Mouse (Mus musculus) MEL (cell line): ENCODE measurements at regions not wholly inside any gene's neighbourhood (a gene's known extent, or its start where the extent isn't known, plus 50 kb on each side); places are given as distances from the start of the nearest gene placed in this dataset.

Experiments
- DNase-seq: peaks from one replicate; pipeline ENCODE4 v3.0.0; 2011; ENCODE audit warnings: low read depth, low spot score
- H3K27ac ChIP-seq: 2 replicates; pipeline ENCODE4 v1.5.1; 2012; ENCODE audit warnings: low read depth, mild to moderate bottlenecking, control low read depth, low read length, moderate library complexity; ENCODE audit not compliant: control insufficient read depth
- H3K27me3 ChIP-seq, 2 experiments: fragments of 150-350 bp in 1 of 2; sonication (generic) in 1 of 2; 2 replicates each; pipeline ENCODE4 v1.6.1; 2012; ENCODE audit warnings: low read length in 2 of 2, mild to moderate bottlenecking in 2 of 2, improper control_type of control experiment in 1 of 2, moderate library complexity in 1 of 2; ENCODE audit not compliant: insufficient read depth in 2 of 2, control insufficient read depth in 1 of 2
- H3K36me3 ChIP-seq, 2 experiments: 2 replicates each; pipeline ENCODE4 v1.6.1; 2012 to 2014; ENCODE audit warnings: low read length in 2 of 2, improper control_type of control experiment in 1 of 2, inconsistent platforms in 1 of 2, mild to moderate bottlenecking in 1 of 2; ENCODE audit not compliant: insufficient read depth in 2 of 2, control insufficient read depth in 1 of 2
- H3K4me1 ChIP-seq, 2 experiments: fragments of 150-350 bp in 1 of 2; sonication (generic) in 1 of 2; 2 replicates each; pipeline ENCODE4 v1.6.1; 2012; ENCODE audit warnings: low read length in 2 of 2, improper control_type of control experiment in 1 of 2, mild to moderate bottlenecking in 1 of 2; ENCODE audit not compliant: insufficient read depth in 2 of 2, control insufficient read depth in 1 of 2
- H3K4me3 ChIP-seq, 2 experiments: fragments of 150-350 bp in 1 of 2; sonication (generic) in 1 of 2; 2 replicates each; pipeline ENCODE4 v1.5.1; 2012; ENCODE audit warnings: low read depth in 2 of 2, low read length in 2 of 2, mild to moderate bottlenecking in 2 of 2, moderate library complexity in 2 of 2, control low read depth in 1 of 2, improper control_type of control experiment in 1 of 2; ENCODE audit not compliant: control insufficient read depth in 1 of 2, insufficient read depth in 1 of 2
- H3K79me2 ChIP-seq: 2 replicates; pipeline ENCODE4 v1.6.1; 2012; ENCODE audit warnings: mild to moderate bottlenecking, low read length, moderate library complexity; ENCODE audit not compliant: control insufficient read depth, poor library complexity, insufficient read depth
- H3K9ac ChIP-seq: 2 replicates; pipeline ENCODE4 v1.6.1; 2012; ENCODE audit warnings: low read depth, mild to moderate bottlenecking, control low read depth, low read length, moderate library complexity; ENCODE audit not compliant: control insufficient read depth, poor library complexity, severe bottlenecking
- H3K9me3 ChIP-seq: fragments of 150-350 bp; sonication (generic); replicated peaks from 2 replicates; pipeline ENCODE4 v1.6.1; 2012; ENCODE audit warnings: mild to moderate bottlenecking, low read length, improper control_type of control experiment, moderate library complexity; ENCODE audit not compliant: insufficient read depth
- BHLHE40 ChIP-seq: IDR thresholded peaks from 2 replicates; pipeline ENCODE4 v1.6.1; 2012; ENCODE audit warnings: low read depth, mild to moderate bottlenecking, inconsistent platforms, low read length, improper control_type of control experiment, borderline replicate concordance
- CHD1 ChIP-seq: IDR thresholded peaks from 2 replicates; pipeline ENCODE4 v1.6.1; 2012; ENCODE audit warnings: low read depth, mild to moderate bottlenecking, inconsistent platforms, low read length, improper control_type of control experiment
- CTCF ChIP-seq, 3 experiments: IDR thresholded peaks in 2 of 3; conservative IDR thresholded peaks in 1 of 3; 2 replicates each; pipeline ENCODE4 v1.5.1; 2011 to 2012; ENCODE audit warnings: low read length in 3 of 3, low read depth in 2 of 3, mild to moderate bottlenecking in 2 of 3, improper control_type of control experiment in 1 of 3, inconsistent platforms in 1 of 3, mixed read lengths in 1 of 3, moderate library complexity in 1 of 3; ENCODE audit not compliant: control insufficient read depth in 1 of 3, insufficient read depth in 1 of 3, poor library complexity in 1 of 3, severe bottlenecking in 1 of 3
- ELF1 ChIP-seq: IDR thresholded peaks from 2 replicates; pipeline ENCODE4 v1.6.1; 2014; ENCODE audit warnings: low read depth, mild to moderate bottlenecking, inconsistent platforms, low read length, improper control_type of control experiment, moderate library complexity
- GABPA ChIP-seq: IDR thresholded peaks from 2 replicates; pipeline ENCODE4 v1.6.1; 2012; ENCODE audit warnings: low read depth, mild to moderate bottlenecking, inconsistent platforms, low read length, improper control_type of control experiment, moderate library complexity
- GATA1 ChIP-seq: IDR thresholded peaks from 2 replicates; pipeline ENCODE4 v1.6.1; 2011; ENCODE audit warnings: low read depth, low read length, improper control_type of control experiment
- KAT2A ChIP-seq: conservative IDR thresholded peaks from 2 replicates; pipeline ENCODE4 v1.6.1; 2012; ENCODE audit warnings: low read depth, low read length, improper control_type of control experiment, inconsistent platforms
- MEF2A ChIP-seq: IDR thresholded peaks from 2 replicates; pipeline ENCODE4 v1.6.1; 2014; ENCODE audit warnings: low read depth, mild to moderate bottlenecking, inconsistent platforms, low read length, improper control_type of control experiment; ENCODE audit not compliant: poor library complexity, insufficient replicate concordance, severe bottlenecking; ENCODE audit errors: extremely low read depth
- MYC ChIP-seq: IDR thresholded peaks from 2 replicates; pipeline ENCODE4 v1.6.1; 2011; ENCODE audit warnings: low read depth, mild to moderate bottlenecking, low read length, improper control_type of control experiment, moderate library complexity
- NELFE ChIP-seq: IDR thresholded peaks from 2 replicates; pipeline ENCODE4 v1.6.1; 2011; ENCODE audit warnings: low read depth, low read length, improper control_type of control experiment
- POLR2A ChIP-seq, 2 experiments: IDR thresholded peaks; 2 replicates each; pipeline ENCODE4 v1.6.1; 2011 to 2012; ENCODE audit warnings: low read length in 2 of 2, mild to moderate bottlenecking in 2 of 2, control low read depth in 1 of 2, improper control_type of control experiment in 1 of 2, low read depth in 1 of 2, moderate library complexity in 1 of 2; ENCODE audit not compliant: control insufficient read depth in 1 of 2, insufficient read depth in 1 of 2, poor library complexity in 1 of 2
- POLR2AphosphoS5 ChIP-seq: IDR thresholded peaks from 2 replicates; pipeline ENCODE4 v1.6.1; 2012; ENCODE audit warnings: low read depth, borderline replicate concordance, mild to moderate bottlenecking, inconsistent platforms, low read length, moderate library complexity, mixed read lengths
- SMC3 ChIP-seq: IDR thresholded peaks from 2 replicates; pipeline ENCODE4 v1.6.1; 2011; ENCODE audit warnings: low read depth, low read length, improper control_type of control experiment
- TAL1 ChIP-seq: IDR thresholded peaks from 2 replicates; pipeline ENCODE4 v1.6.1; 2012; ENCODE audit warnings: mild to moderate bottlenecking, inconsistent platforms, low read length, moderate library complexity, mixed read lengths
- UBTF ChIP-seq: IDR thresholded peaks from 2 replicates; pipeline ENCODE4 v1.6.1; 2012; ENCODE audit warnings: low read depth, mild to moderate bottlenecking, inconsistent platforms, low read length, improper control_type of control experiment, moderate library complexity, borderline replicate concordance; ENCODE audit not compliant: insufficient read depth
- USF1 ChIP-seq: IDR thresholded peaks from 2 replicates; pipeline ENCODE4 v1.6.1; 2014; ENCODE audit warnings: low read depth, mild to moderate bottlenecking, inconsistent platforms, low read length, improper control_type of control experiment, moderate library complexity
- ZC3H11A ChIP-seq: IDR thresholded peaks from 2 replicates; pipeline ENCODE4 v1.6.1; 2012; ENCODE audit warnings: low read depth, mild to moderate bottlenecking, inconsistent platforms, low read length, improper control_type of control experiment
- ZKSCAN1 ChIP-seq: IDR thresholded peaks from 2 replicates; pipeline ENCODE4 v1.6.1; 2012; ENCODE audit warnings: low read depth, mild to moderate bottlenecking, inconsistent platforms, low read length, improper control_type of control experiment, moderate library complexity

DNA sequence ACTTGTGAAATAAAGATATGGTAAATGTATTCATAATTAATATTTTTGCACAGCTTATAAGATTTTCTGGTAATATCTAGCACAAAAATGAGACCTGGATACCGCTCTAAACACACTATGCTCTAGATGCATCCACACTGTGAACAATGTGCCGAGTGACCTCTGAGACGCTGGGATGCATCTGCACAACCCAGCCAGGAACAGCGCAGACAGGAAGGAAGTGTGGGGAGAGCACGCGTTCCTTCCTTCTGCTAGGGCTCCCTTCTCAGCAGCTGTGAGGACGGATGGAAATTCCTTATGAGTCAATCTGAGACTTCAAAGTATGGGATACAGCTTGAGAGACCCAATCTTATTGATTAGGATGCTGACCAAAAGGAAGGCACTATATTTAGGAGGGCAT lies 147.2 kb downstream of the Nrip1 start:
- no peak overlapping the region for H3K4me3 ChIP-seq
- DNase-seq, result no peak
- no peaks in the 10 kb centered on the region for H3K79me2 ChIP-seq
- TF ChIP-seq BHLHE40, result no peak
- TF ChIP-seq MEF2A, result no peak
- TF ChIP-seq SMC3, result no peak
- no peak for TF ChIP-seq POLR2AphosphoS5
- TF ChIP-seq USF1, result no peak
- no peak for TF ChIP-seq MYC
- TF ChIP-seq POLR2A (IDR thresholded peaks at IDR 0.05; ENCODE audit: control insufficient read depth in 1 of 2, insufficient read depth in 1 of 2, low read depth in 1 of 2, low read length in 2 of 2, poor library complexity in 1 of 2), result no peak
- no peak for TF ChIP-seq ZC3H11A
- TF ChIP-seq TAL1, result no peak
- no peak for TF ChIP-seq KAT2A
- no peak for TF ChIP-seq UBTF
- TF ChIP-seq, all 39 proteins: peak for 0
- H3K9ac ChIP-seq, result no peak overlapping the region
- H3K4me1 ChIP-seq, result no peaks in the 10 kb centered on the region
- H3K27me3 ChIP-seq, result no peaks in the 10 kb centered on the region
- H3K36me3 ChIP-seq, result no peaks in the 10 kb centered on the region
- H3K27ac ChIP-seq, result no peak overlapping the region
- H3K9me3 ChIP-seq, result no peaks in the 10 kb centered on the region

DNA sequence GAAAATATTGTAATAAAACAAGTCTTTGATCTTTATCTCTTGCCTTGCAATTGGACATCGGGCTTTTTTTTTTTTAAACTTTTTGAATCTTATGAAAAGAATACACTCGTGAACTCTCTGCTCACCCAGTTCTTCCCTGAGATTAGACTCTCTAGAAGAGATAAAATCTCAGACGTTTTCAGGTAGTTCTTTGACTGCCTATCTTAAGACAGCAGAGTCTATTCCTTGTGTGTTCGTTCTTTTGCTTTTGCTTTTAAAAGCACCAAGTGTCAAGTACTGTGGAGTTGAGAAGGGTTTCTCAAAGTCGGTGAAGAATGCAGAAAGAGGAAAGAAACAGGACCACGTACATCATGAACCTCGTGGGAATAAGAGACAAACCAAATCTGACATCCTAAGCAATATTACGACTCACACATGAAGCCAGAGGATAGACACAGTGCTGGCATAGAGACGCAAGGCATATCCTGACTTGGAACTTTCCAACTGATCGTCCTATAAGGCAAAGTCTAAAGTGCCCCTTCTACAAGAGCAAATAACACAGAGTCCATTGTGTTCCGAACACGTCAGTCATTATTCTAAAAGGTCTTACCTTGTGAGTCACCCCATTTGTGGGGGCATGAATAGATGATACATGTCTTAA lies 147.9 kb downstream of the Nrip1 start:
- Histone ChIP-seq H3K27me3 (no peaks in the 10 kb centered on the region), H3K9me3 (no peaks in the 10 kb centered on the region), H3K4me1 (no peaks in the 10 kb centered on the region), H3K27ac (no peak overlapping the region), H3K36me3 (no peaks in the 10 kb centered on the region), H3K79me2 (no peaks in the 10 kb centered on the region), H3K4me3 (no peak overlapping the region), H3K9ac (no peak overlapping the region)
- TF ChIP-seq CTCF (IDR thresholded peaks at IDR 0.05 in 2 of 3, conservative IDR thresholded peaks at IDR 0.05 in 1 of 3; ENCODE audit: control insufficient read depth in 1 of 3, insufficient read depth in 1 of 3, low read depth in 2 of 3, low read length in 3 of 3, poor library complexity in 1 of 3, severe bottlenecking in 1 of 3) (no peak), GABPA (no peak), KAT2A (no peak), ZKSCAN1 (no peak), USF1 (no peak), NELFE (no peak), ELF1 (no peak), GATA1 (no peak), CHD1 (no peak)
- DNase-seq, result no peak
